Mouse (Mus musculus) heart, postnatal 0 days (tissue): ENCODE results near the gene Olfr1339.

ENCODE experiments used
- CTCF ChIP-seq: IDR thresholded peaks from 2 replicates; pipeline ENCODE4 v1.5.1; 2016; ENCODE audit warnings: antibody characterized with exemption, control low read depth, low read depth
- EP300 ChIP-seq: IDR thresholded peaks from 2 replicates; pipeline ENCODE4 v1.6.1; 2016; ENCODE audit warnings: antibody characterized with exemption, low read depth

GRCm38 (mm10) chr4:118782486-118782885, 50.5 kb downstream of the Olfr1339 start, which contains the start of gene Olfr1337:
- no peak for TF ChIP-seq EP300
- no peak for TF ChIP-seq CTCF
